Mouse (Mus musculus) heart, embryonic 12.5 days (tissue): ENCODE data around the gene Sesn2. TPM values are rescaled to one million over a fixed set of nuclear protein-coding genes. Genes with fewer than 3 reads are reported as not detected.

Experiments
- ATAC-seq: fragments of 200-750 bp; cut with Nextera tagmentation; 2 replicates; pipeline ENCODE4 v1.8.0; 2017; ENCODE audit warnings: moderate TSS enrichment, moderate library complexity; ENCODE audit not compliant: insufficient number of reproducible peaks, low FRiP score
- H3K27ac ChIP-seq: fragments of 300-500 bp; sonication (generic); 2 replicates; pipeline ENCODE4 v1.5.1; 2016; ENCODE audit warnings: mild to moderate bottlenecking, moderate library complexity; ENCODE audit not compliant: poor library complexity, severe bottlenecking
- H3K27me3 ChIP-seq: fragments of 300-500 bp; sonication (generic); replicated peaks from 2 replicates; pipeline ENCODE4 v1.6.1; 2016; ENCODE audit warnings: mild to moderate bottlenecking, moderate library complexity
- H3K36me3 ChIP-seq: fragments of 300-500 bp; sonication (generic); 2 replicates; pipeline ENCODE4 v1.6.1; 2016; ENCODE audit warnings: mild to moderate bottlenecking, moderate library complexity
- H3K4me1 ChIP-seq: fragments of 300-500 bp; sonication (generic); replicated peaks from 2 replicates; pipeline ENCODE4 v1.6.1; 2016; ENCODE audit warnings: mild to moderate bottlenecking
- H3K4me2 ChIP-seq: fragments of 300-500 bp; sonication (generic); 2 replicates; pipeline ENCODE4 v1.6.1; 2016; ENCODE audit warnings: mild to moderate bottlenecking, moderate library complexity
- H3K4me3 ChIP-seq: fragments of 300-500 bp; sonication (generic); 2 replicates; pipeline ENCODE4 v1.5.1; 2016; ENCODE audit warnings: mild to moderate bottlenecking
- H3K9ac ChIP-seq: fragments of 300-500 bp; sonication (generic); 2 replicates; pipeline ENCODE4 v1.6.1; 2016; ENCODE audit warnings: mild to moderate bottlenecking, moderate library complexity
- H3K9me3 ChIP-seq: fragments of 300-500 bp; sonication (generic); replicated peaks from 2 replicates; pipeline ENCODE4 v1.6.1; 2016; ENCODE audit warnings: mild to moderate bottlenecking, moderate library complexity
- WGBS: fragments of 180-500 bp; shearing (Covaris S2); methylation state at CpG from one replicate; pipeline ENCODE4 v1.1.7; 2016; 5-methylcytosine and 5-hydroxymethylcytosine counted together
- polyA plus RNA-seq: library from polyadenylated mRNA; unstranded; fragments of >200 nt; fragmentation: Nextera tagmentation; extraction: Ambion mirVana; gene quantifications from 2 replicates; pipeline ENCODE4 v1.2.1, GENCODE M21; 2016

Sesn2 gene
- polyA plus RNA-seq, 1 experiment from 2014 or later: 10.5 TPM

DNA sequence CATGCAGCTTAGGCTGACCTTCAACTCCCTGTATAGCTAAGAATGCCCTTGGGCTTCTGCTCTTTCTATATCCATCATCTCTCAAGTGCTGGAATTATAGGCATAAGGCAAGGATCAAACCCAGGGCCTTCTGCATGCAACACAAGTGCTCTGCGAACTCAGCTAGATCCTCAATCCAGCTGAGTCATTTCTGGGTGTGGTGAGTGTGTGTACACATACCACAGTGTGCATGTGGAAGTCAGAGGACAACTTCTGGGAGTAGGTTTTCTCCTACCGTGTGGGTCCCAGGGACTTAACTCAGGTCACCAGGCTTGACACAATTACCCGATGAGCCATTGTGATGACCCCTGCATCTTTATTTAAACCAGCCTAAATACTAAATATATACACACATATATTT is 60.5 kb downstream of the Sesn2 start:
- Histone ChIP-seq H3K27me3 (no peaks in the 10 kb centered on the region), H3K9ac (no peak overlapping the region), H3K27ac (no peak overlapping the region), H3K4me2 (no peak overlapping the region), H3K4me1 (no peaks in the 10 kb centered on the region), H3K9me3 (no peaks in the 10 kb centered on the region), H3K4me3 (no peak overlapping the region), H3K36me3 (no peaks in the 10 kb centered on the region)
- ATAC-seq: no peak
- 73% methylated on average over 3 of the region's 3 CpGs for WGBS

DNA sequence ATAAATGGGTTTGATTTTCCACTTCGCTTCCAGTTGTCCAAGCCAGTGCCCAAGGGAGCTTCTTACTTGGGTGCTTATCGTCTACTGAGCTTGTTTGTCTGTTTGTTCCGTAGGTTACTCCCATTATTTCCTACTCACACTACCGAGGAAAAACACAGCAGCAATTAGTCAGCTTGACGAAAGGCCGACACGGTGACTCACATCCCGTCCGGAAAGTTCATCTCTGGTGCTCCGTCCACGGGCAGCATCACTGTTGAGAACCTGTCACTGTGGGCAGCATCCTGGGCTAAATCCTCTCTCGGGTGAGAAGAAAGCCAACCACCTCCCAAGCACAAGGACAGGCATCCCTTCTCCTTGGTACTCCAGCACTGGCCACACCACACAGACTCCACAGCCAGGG is 64.2 kb downstream of the Sesn2 start:
- Histone ChIP-seq H3K27me3 (no peaks in the 10 kb centered on the region), H3K4me3 (no peak overlapping the region), H3K27ac (no peak overlapping the region), H3K36me3 (no peaks in the 10 kb centered on the region), H3K9me3 (peaks cover 7% of the 10 kb centered on the region; the same call in 1 of the 2 replicates), H3K4me2 (no peak overlapping the region), H3K9ac (no peak overlapping the region), H3K4me1 (no peaks in the 10 kb centered on the region)
- 72% methylated on average over 12 of the region's 12 CpGs for WGBS
- no peak for ATAC-seq

DNA sequence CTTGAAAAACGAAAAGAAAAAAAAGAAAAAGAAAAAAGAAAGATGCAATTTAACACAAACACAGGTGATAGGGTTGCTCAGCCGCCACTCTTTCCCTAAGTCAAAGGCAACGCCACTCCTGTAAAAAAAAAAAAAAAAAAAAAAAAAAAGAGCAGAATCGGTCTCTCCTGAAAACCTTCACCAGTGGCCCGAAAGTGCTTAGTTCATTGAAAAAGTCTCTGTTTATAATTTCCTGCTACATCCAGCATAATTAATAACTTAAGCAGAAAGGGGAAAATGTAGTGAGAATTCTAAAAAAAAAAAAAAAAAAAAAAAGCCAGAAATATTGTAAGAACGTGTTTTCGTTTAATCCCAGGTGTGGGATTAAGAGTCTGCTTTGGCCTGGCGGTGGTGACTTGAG is 65.8 kb downstream of the Sesn2 start:
- no peak overlapping the region for H3K9ac ChIP-seq
- H3K4me3 ChIP-seq: no peak overlapping the region
- ATAC-seq: no peak
- no peak overlapping the region for H3K4me2 ChIP-seq
- no peak overlapping the region for H3K27ac ChIP-seq
- WGBS: 73% methylated on average over 8 of the region's 8 CpGs
- H3K4me1 ChIP-seq: no peaks in the 10 kb centered on the region
- no peaks in the 10 kb centered on the region for H3K36me3 ChIP-seq
- no peaks in the 10 kb centered on the region for H3K27me3 ChIP-seq
- H3K9me3 ChIP-seq: peaks cover 7% of the 10 kb centered on the region; the same call in 1 of the 2 replicates

Other genes starting within 250 kb of the Sesn2 start
- gene Gmeb1, start 248.9 kb downstream of the Sesn2 start, polyA plus RNA-seq: 26.3 and 27.3 TPM in 2 replicates
- gene Taf12, start 236.1 kb downstream of the Sesn2 start, polyA plus RNA-seq: 34.7 and 39.5 TPM in 2 replicates
- 1.1 TPM in 2 replicates for gene Rab42, start 207.1 kb downstream of the Sesn2 start, polyA plus RNA-seq
- 64.8 and 68.5 TPM in 2 replicates for gene Trnau1ap, start 181.0 kb downstream of the Sesn2 start, polyA plus RNA-seq
- gene Rcc1, start 156.9 kb downstream of the Sesn2 start, polyA plus RNA-seq: 39.2 and 47.1 TPM in 2 replicates
- 19.5 and 22.9 TPM in 2 replicates for gene Phactr4, start 88.0 kb downstream of the Sesn2 start, polyA plus RNA-seq
- gene Med18, start 46.6 kb downstream of the Sesn2 start, polyA plus RNA-seq: 16.4 and 18.2 TPM in 2 replicates
- 1,373 and 1,377 TPM in 2 replicates for gene Atpif1, start 23.2 kb upstream of the Sesn2 start, polyA plus RNA-seq
- 130 and 135 TPM in 2 replicates for gene Dnajc8, start 25.0 kb upstream of the Sesn2 start, polyA plus RNA-seq
- 0.23 and 0.27 TPM in 2 replicates for gene Ptafr, start 53.6 kb upstream of the Sesn2 start, polyA plus RNA-seq
- 23.5 and 23.9 TPM in 2 replicates for gene Eya3, start 128.5 kb upstream of the Sesn2 start, polyA plus RNA-seq
- 5.2 and 5.5 TPM in 2 replicates for gene Xkr8, start 222.0 kb upstream of the Sesn2 start, polyA plus RNA-seq
- 6.5 and 6.9 TPM in 2 replicates for gene Smpdl3b, start 246.8 kb upstream of the Sesn2 start, polyA plus RNA-seq